Mouse (Mus musculus) ES-E14 (cell line): ENCODE data around the gene Igf1. TPM values are rescaled to one million over a fixed set of nuclear protein-coding genes. Genes with fewer than 3 reads are reported as not detected.

Experiments
- DNase-seq: peaks from one replicate; pipeline ENCODE4 v3.0.0-alpha.2; 2013; ENCODE audit warnings: low read depth, low spot score
- H3K27ac ChIP-seq: 2 replicates; pipeline ENCODE4 v1.5.1; 2012; ENCODE audit warnings: low read depth, mild to moderate bottlenecking, low read length, moderate library complexity, mixed read lengths; ENCODE audit not compliant: poor library complexity, insufficient read depth, severe bottlenecking
- H3K36me3 ChIP-seq: 2 replicates; pipeline ENCODE4 v1.6.1; 2012; ENCODE audit warnings: mild to moderate bottlenecking, low read length, moderate library complexity, mixed read lengths; ENCODE audit not compliant: control insufficient read depth, poor library complexity, insufficient read depth, severe bottlenecking
- H3K4me1 ChIP-seq, 2 experiments: fragments of 150-350 bp in 1 of 2; sonication (generic) in 1 of 2; 2 replicates each; pipeline ENCODE4 v1.6.1; 2012; ENCODE audit warnings: low read length in 2 of 2, mild to moderate bottlenecking in 1 of 2, mixed read lengths in 1 of 2; ENCODE audit not compliant: control insufficient read depth in 2 of 2, insufficient read depth in 2 of 2, poor library complexity in 1 of 2
- H3K4me3 ChIP-seq, 2 experiments: fragments of 150-350 bp in 1 of 2; sonication (generic) in 1 of 2; 2 replicates each; pipeline ENCODE4 v1.5.1; 2012; ENCODE audit warnings: low read length in 2 of 2, low read depth in 1 of 2, mild to moderate bottlenecking in 1 of 2, mixed read lengths in 1 of 2; ENCODE audit not compliant: insufficient read depth in 1 of 2, poor library complexity in 1 of 2, severe bottlenecking in 1 of 2
- H3K9ac ChIP-seq: 2 replicates; pipeline ENCODE4 v1.6.1; 2012; ENCODE audit warnings: low read depth, mild to moderate bottlenecking, low read length, mixed read lengths; ENCODE audit not compliant: poor library complexity, insufficient read depth, severe bottlenecking
- H3K9me3 ChIP-seq: fragments of 150-350 bp; sonication (generic); 2 replicates; pipeline ENCODE4 v1.6.1; 2012; ENCODE audit warnings: low read depth, mild to moderate bottlenecking, low read length; ENCODE audit not compliant: control insufficient read depth, insufficient read depth
- CHD2 ChIP-seq: IDR thresholded peaks from 2 replicates; pipeline ENCODE4 v1.6.1; 2014; ENCODE audit warnings: mild to moderate bottlenecking, low read depth, low read length, inconsistent platforms
- HCFC1 ChIP-seq: IDR thresholded peaks from 2 replicates; pipeline ENCODE4 v1.6.1; 2012; ENCODE audit warnings: low read length, inconsistent platforms, borderline replicate concordance; ENCODE audit not compliant: insufficient read depth
- MAFK ChIP-seq: IDR thresholded peaks from 2 replicates; pipeline ENCODE4 v1.6.1; 2014; ENCODE audit warnings: mild to moderate bottlenecking, low read depth, low read length, inconsistent platforms; ENCODE audit not compliant: insufficient read depth
- ZC3H11A ChIP-seq: IDR thresholded peaks from 2 replicates; pipeline ENCODE4 v1.6.1; 2012; ENCODE audit warnings: low read depth, mild to moderate bottlenecking, inconsistent platforms, low read length, borderline replicate concordance
- ZNF384 ChIP-seq: IDR thresholded peaks from 2 replicates; pipeline ENCODE4 v1.6.1; 2012; ENCODE audit warnings: low read depth, low read length, inconsistent platforms
- in situ Hi-C, 2 experiments: fragments of 600-800 bp; cut with MboI; formaldehyde crosslinking; loops; one replicate each; pipeline ENCODE4 v1.15.1; 2025; ENCODE audit warnings: low sequenced_read_pairs in 2 of 2, inconsistent platforms in 1 of 2; ENCODE audit not compliant: unreplicated experiment in 2 of 2
- total RNA-seq: library from RNA; depleted of rRNA; stranded (reverse); fragments of 300-350 nt; gene quantifications from 2 replicates; pipeline ENCODE4 v1.2.3, GENCODE M21; 2012

Gene Igf1
- total RNA-seq, 1 experiment, result 0.40 TPM

GRCm38 (mm10) chr10:87839454-87839853 is 18.6 kb upstream of the Igf1 start:
- Histone ChIP-seq H3K36me3 (no peaks in the 10 kb centered on the region), H3K4me1 (no peaks in the 10 kb centered on the region), H3K4me3 (no peak overlapping the region), H3K27ac (no peak overlapping the region), H3K9me3 (no peaks in the 10 kb centered on the region), H3K9ac (no peak overlapping the region)
- in situ Hi-C loops, result no loop called here
- TF ChIP-seq ZC3H11A, result no peak
- TF ChIP-seq ZNF384, result no peak
- TF ChIP-seq MAFK, result no peak
- no peak for TF ChIP-seq HCFC1
- no peak for TF ChIP-seq CHD2
- no peak for DNase-seq

- Histone ChIP-seq H3K4me3 (no peak overlapping the region), H3K9ac (no peak overlapping the region), H3K9me3 (no peaks in the 10 kb centered on the region), H3K4me1 (no peaks in the 10 kb centered on the region), H3K27ac (no peak overlapping the region), H3K36me3 (no peaks in the 10 kb centered on the region)
- in situ Hi-C loops, result no loop called here
- no peak for DNase-seq
- TF ChIP-seq ZC3H11A (no peak), ZNF384 (no peak), CHD2 (no peak), HCFC1 (no peak), MAFK (no peak)
Measured at GRCm38 (mm10) chr10:87842501-87842900, 15.6 kb upstream of the Igf1 start.

DNA sequence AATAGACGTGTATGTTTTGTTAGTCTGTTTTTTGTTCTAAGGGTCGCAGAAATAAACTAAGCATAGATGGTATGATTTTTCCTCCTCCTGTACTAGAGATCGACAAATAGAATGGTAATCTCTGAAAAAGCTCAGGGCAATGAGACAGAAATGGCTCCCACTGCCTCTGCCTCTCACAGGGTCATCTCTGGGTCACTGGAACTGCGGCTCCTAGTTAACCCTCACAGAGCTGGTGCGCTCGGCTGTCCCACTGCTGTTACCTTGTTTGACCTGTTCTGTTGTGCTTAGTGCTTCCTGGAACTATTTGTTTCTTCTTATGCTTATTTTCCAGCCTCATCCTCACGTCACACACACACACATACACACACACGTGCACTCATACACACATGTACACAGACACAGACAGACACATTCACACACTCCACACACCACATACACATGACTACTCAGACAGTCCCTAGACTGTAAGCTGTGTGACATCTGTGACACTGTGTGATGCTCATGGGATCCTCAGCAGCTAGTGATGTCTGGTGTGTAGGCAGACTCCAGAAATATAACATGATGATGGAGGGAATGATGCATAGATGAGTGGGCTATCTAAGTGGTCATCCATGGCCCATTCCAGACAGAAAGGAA is 13.0 kb upstream of the Igf1 start:
- Histone ChIP-seq H3K36me3 (no peaks in the 10 kb centered on the region), H3K4me1 (no peaks in the 10 kb centered on the region), H3K9me3 (no peaks in the 10 kb centered on the region), H3K27ac (no peak overlapping the region), H3K4me3 (no peak overlapping the region), H3K9ac (no peak overlapping the region)
- no peak for TF ChIP-seq MAFK
- TF ChIP-seq ZNF384, result no peak
- TF ChIP-seq CHD2, result no peak
- no peak for TF ChIP-seq HCFC1
- no peak for TF ChIP-seq ZC3H11A
- in situ Hi-C loops, result no loop called here
- no peak for DNase-seq

DNA sequence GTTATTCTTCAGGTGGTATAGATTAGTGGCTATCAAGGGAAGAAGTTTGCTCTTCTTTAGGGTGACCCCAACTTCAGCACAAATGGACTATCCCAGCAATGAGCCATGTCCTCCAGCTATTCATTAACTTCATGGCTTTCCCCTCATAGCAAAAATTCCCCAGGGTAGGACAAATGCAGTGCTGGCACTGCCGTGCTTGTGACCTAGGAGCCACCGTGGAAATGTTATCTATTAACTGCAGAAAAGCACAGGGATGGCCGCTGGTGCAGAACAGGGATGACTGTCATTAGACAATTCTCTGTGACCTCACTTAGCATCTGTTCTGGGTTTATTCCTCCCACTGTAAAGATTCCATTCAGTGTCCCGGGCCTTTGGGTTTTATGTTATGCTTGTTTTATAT is 10.2 kb upstream of the Igf1 start:
- in situ Hi-C loops, result no loop called here
- TF ChIP-seq HCFC1, result no peak
- Histone ChIP-seq H3K27ac (no peak overlapping the region), H3K4me1 (no peaks in the 10 kb centered on the region), H3K36me3 (no peaks in the 10 kb centered on the region), H3K9me3 (no peaks in the 10 kb centered on the region), H3K4me3 (no peak overlapping the region), H3K9ac (no peak overlapping the region)
- no peak for DNase-seq

GRCm38 (mm10) chr10:87848419-87848818 is 9.6 kb upstream of the Igf1 start:
- no peak for TF ChIP-seq ZNF384
- no peak for TF ChIP-seq MAFK
- no peak for TF ChIP-seq ZC3H11A
- no peak for TF ChIP-seq HCFC1
- TF ChIP-seq CHD2, result no peak
- no peak for DNase-seq
- Histone ChIP-seq H3K9me3 (no peaks in the 10 kb centered on the region), H3K4me3 (no peak overlapping the region), H3K27ac (no peak overlapping the region), H3K9ac (no peak overlapping the region), H3K4me1 (no peaks in the 10 kb centered on the region), H3K36me3 (no peaks in the 10 kb centered on the region)
- in situ Hi-C loops, result no loop called here
